Mouse (Mus musculus): Measurements from ENCODE around the gene Psme1. TPM values are rescaled to one million over a fixed set of nuclear protein-coding genes. Genes with fewer than 3 reads are reported as not detected.

Gene Psme1
- polyA plus RNA-seq, 1 experiment from 2014 or later = 167 TPM

DNA sequence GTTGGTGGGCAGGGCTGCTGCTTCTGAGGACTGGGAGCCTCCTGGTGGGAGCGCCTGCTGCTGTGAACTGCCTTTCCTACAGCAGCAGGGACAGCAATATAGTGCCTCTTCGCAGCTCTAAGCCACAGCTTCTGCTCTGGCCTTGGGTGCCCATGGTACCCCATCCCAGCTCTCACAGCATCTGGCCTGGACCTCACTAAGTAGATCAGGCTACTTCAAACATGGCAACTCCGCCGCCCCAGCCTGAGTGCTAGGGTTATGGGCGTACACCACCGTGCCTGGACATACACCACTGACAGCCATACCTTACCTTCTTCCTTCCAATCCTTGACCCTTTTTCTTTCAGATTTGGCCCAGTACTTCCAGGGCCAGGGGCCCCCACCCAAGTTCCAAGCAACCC, 30.4 kb downstream of the Psme1 start:
- Histone ChIP-seq H3K27me3 (no peaks in the 10 kb centered on the region), H3K9ac (no peak overlapping the region), H3K9me3 (no peaks in the 10 kb centered on the region), H3K36me3 (peaks cover 67% of the 10 kb centered on the region), H3K4me3 (no peak overlapping the region), H3K4me1 (replicated peaks) (peaks cover 11% of the 10 kb centered on the region), H3K27ac (replicated peaks) (no peak overlapping the region), H3K4me2 (no peak overlapping the region)
- 96% methylated on average over 6 of the region's 6 CpGs for WGBS
- ATAC-seq (ENCODE audit: low read depth) = no peak

DNA sequence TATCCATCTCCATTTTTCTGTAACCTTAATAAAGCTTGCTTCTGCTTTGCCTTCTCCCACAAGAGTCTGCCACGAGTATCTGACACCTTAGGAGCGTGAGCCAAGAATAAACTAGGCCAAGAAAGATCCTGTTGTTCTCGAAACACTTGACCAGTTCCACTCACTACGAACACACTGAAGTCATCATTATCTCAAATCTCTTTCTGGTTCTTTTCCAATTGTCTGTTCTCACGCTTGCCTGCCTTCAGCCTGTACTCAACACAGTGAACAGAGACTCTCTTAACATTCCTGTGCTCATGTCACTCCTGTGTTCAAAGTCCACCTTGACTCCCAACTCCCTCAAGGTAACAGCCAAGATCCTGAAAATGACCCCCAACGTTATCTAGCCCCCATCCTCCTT, 35.4 kb downstream of the Psme1 start:
- Histone ChIP-seq H3K9me3 (no peaks in the 10 kb centered on the region), H3K36me3 (peaks cover 24% of the 10 kb centered on the region), H3K4me3 (no peak overlapping the region), H3K4me1 (replicated peaks) (0 out of 2 replicates have a peak, but pooled peaks cover 4% of the 10 kb centered on the region), H3K27me3 (no peaks in the 10 kb centered on the region), H3K4me2 (no peak overlapping the region), H3K9ac (no peak overlapping the region), H3K27ac (replicated peaks) (no peak overlapping the region)
- no peak for ATAC-seq (ENCODE audit: low read depth)
- 80% methylated on average over 6 of the region's 6 CpGs for WGBS

DNA sequence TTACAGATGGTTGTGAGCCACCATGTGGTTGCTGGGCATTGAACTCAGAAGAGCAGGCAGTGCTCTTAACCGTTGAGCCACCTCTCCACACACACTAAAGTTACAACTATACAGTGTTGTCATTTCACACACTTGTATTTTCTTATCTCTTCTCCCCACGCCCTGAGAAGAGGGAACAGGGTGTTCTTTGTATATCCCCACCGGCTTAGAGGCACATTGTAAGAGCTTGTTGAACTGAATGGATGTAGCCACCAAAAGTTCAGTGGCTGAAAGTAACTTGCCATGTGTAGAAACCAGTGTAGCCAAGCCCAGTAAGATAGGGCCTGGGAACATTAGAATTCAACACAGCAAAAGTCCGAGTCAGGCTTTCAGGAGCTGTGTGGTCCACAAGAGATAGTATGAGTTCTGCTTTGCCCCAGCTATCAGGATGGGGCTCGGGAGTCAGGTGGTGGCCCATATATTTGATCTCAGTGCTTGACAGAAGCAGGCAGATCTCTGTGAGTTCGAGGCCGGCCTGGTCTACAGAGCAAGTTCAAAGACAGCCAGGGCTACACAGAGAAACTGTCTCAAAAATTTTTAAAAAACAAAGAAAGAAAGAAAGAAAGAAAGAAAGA, 36.7 kb downstream of the Psme1 start:
- Histone ChIP-seq H3K36me3 (peaks cover 11% of the 10 kb centered on the region), H3K9me3 (no peaks in the 10 kb centered on the region), H3K4me2 (no peak overlapping the region), H3K27ac (replicated peaks) (no peak overlapping the region), H3K4me3 (no peak overlapping the region), H3K4me1 (replicated peaks) (0 out of 2 replicates have a peak, but pooled peaks cover 4% of the 10 kb centered on the region), H3K9ac (no peak overlapping the region), H3K27me3 (no peaks in the 10 kb centered on the region)
- ATAC-seq (ENCODE audit: low read depth) = no peak
- 83% methylated on average over 7 of the region's 7 CpGs for WGBS

DNA sequence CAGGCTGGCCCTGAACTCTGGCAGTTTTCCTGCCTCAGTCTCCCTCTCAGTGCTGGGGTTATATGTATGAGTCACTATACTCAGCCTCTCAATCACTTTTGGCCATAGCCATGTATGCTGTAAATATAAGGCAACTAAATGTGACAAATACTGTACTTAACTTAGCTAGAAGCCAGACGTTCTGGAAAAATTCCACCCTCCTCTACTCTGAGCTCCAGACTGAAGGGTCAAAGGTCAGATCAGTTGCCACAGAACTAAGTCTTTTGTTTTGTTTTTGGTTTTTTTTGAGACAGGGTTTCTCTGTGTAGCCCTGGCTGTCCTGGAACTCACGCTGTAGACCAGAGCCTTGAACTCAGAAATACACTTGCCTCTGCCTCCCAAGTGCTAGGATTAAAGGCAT, 38.0 kb downstream of the Psme1 start:
- no peak overlapping the region for H3K27ac ChIP-seq (replicated peaks)
- no peaks in the 10 kb centered on the region for H3K27me3 ChIP-seq
- H3K9me3 ChIP-seq = no peaks in the 10 kb centered on the region
- H3K4me1 ChIP-seq (replicated peaks) = 0 out of 2 replicates have a peak, but pooled peaks cover 4% of the 10 kb centered on the region
- H3K4me2 ChIP-seq = no peak overlapping the region
- H3K36me3 ChIP-seq = 0 out of 2 replicates have a peak, but pooled peaks cover 2% of the 10 kb centered on the region
- WGBS = 63% methylated on average over 2 of the region's 2 CpGs
- ATAC-seq (ENCODE audit: low read depth) = no peak
- H3K9ac ChIP-seq = no peak overlapping the region
- no peak overlapping the region for H3K4me3 ChIP-seq

DNA sequence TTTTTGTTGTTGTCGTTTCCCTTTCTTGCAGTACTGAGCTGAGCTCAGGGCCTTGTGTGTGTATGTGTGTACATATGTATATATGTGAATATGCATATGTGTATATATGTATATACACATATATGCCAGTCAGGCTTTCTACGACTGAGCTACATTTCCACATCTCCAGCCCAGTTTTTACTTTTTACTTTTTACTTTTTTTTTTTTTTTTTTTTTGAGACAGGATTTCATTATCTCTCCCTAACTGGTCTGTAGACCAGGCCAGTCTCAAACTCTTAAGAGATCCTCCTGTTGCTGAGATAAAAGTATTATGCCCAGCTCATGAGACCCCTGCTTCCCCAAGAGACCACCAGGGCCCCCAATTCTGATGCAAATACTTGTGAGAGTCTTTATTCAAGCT, 38.9 kb downstream of the Psme1 start:
- no peak overlapping the region for H3K9ac ChIP-seq
- H3K4me1 ChIP-seq (replicated peaks) = 0 out of 2 replicates have a peak, but pooled peaks cover 4% of the 10 kb centered on the region
- no peak overlapping the region for H3K4me2 ChIP-seq
- 73% methylated on average over 2 of the region's 2 CpGs for WGBS
- no peaks in the 10 kb centered on the region for H3K9me3 ChIP-seq
- no peak overlapping the region for H3K4me3 ChIP-seq
- no peak for ATAC-seq (ENCODE audit: low read depth)
- no peak overlapping the region for H3K27ac ChIP-seq (replicated peaks)
- no peaks in the 10 kb centered on the region for H3K27me3 ChIP-seq
- no peaks in the 10 kb centered on the region for H3K36me3 ChIP-seq

DNA sequence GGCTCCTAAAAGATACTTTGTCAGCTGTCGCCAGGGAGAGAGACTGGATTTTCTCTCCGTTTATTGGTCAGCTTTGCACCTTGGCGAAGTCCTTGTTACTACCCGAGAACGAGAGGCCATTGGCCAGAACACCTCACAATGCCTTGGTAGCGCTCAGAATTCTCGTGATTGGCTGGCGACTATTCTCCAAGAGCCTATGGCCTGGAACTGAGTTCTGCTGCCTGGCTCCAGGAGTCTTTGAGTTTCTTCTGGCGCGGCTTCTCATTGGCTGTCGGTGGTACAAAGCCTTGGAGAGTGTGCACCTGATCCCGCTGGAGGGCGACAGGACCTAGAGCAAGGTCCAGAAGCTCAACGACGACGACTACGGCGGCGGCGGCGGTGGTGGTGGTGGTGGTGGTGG, 39.9 kb downstream of the Psme1 start, which contains the start of gene Rec8:
Rec8 (plus strand) TSS at position 216 of the 400 bp plus-strand sequence.
- peak; percentile 85 for ATAC-seq (ENCODE audit: low read depth)
- Histone ChIP-seq H3K9ac (peak within 1 kb of the TSS; percentile 57), H3K9me3 (no peaks in the 10 kb centered on the region), H3K4me2 (peak within 1 kb of the TSS; percentile 44), H3K4me1 (replicated peaks) (0 out of 2 replicates have a peak, but pooled peaks cover 4% of the 10 kb centered on the region), H3K36me3 (no peaks in the 10 kb centered on the region), H3K27ac (replicated peaks) (peak within 1 kb of the TSS; percentile 30; the same call in 1 of the 2 replicates), H3K27me3 (no peaks in the 10 kb centered on the region), H3K4me3 (peak within 1 kb of the TSS; percentile 36)
- 19% methylated on average over 21 of the region's 21 CpGs for WGBS

DNA sequence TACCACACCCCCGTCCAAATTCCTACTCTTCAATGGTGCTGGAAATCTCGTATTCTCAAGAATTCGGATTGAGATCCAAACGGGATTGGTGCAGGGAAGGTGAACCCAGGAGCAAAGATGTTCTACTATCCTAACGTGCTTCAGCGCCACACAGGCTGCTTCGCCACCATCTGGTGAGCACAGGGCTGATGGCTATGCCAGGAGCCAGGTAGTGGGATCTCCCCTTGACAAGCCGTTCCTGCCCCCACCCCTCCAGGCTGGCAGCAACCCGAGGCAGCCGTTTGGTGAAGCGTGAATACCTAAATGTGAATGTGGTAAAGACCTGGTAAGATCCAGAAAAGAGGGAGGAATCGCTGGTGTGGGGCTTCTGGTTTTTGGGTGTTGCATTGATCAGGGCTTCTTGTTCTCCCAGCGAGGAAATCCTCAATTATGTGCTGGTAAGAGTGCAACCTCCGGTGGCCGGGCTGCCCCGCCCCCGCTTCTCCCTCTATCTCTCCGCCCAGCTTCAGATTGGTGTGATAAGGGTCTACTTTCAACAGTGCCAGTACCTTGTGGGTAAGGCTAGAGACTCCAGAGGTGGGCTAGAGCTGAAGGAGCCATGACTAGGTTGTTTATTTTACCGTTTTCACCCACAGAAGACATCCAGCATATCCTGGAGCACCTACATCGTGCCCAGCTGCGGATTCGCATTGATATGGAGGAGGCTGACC, 40.7 kb downstream of the Psme1 start:
- Histone ChIP-seq H3K9me3 (no peaks in the 10 kb centered on the region), H3K9ac (peak overlapping the region; percentile 57), H3K27me3 (no peaks in the 10 kb centered on the region), H3K27ac (replicated peaks) (peak overlapping the region; percentile 30; the same call in 1 of the 2 replicates), H3K4me3 (peak overlapping the region; percentile 36), H3K4me1 (replicated peaks) (0 out of 2 replicates have a peak, but pooled peaks cover 4% of the 10 kb centered on the region), H3K4me2 (peak overlapping the region; percentile 44), H3K36me3 (0 out of 2 replicates have a peak, but pooled peaks cover 4% of the 10 kb centered on the region)
- WGBS = 57% methylated on average over 22 of the region's 22 CpGs
- peak; percentile 76; the same call in 1 of the 2 replicates for ATAC-seq (ENCODE audit: low read depth)

DNA sequence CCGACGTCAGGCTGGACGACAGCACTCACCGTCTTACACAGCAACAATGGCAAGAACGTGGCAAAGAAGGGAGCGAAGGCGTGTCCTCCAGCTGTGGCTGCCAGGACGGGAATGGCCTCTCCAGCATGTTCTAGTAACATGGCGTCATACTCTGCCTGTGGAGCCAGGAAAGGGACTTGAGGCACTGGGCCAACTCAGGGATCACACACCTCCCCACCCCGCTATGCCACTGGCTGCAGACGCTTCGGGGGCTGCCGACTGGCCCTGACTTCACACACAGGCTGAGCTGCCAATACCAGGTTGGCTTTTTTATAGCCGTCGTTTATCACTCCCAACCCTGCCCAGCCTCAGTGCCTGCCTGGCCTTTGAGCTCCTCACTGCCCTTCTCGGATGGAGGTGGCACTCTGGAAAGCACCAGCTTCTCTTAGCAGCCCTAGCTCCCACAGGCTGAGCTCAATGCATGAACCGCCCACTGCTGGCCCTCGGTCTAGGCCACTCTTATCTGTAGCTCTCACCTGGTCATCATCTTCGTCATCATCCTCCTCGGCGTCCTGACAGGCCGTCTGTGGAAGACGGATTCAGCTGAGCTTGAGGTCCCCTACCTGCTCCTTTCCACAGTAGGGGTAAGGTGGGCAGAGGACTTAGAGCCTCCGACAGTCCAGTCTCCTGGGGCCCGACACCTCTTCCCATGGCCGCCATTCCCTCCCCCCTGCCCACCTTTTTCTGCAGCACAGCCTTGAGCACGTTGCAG, 50.3 kb downstream of the Psme1 start:
- Histone ChIP-seq H3K4me2 (no peak overlapping the region), H3K27ac (replicated peaks) (no peak overlapping the region), H3K4me1 (replicated peaks) (no peaks in the 10 kb centered on the region), H3K4me3 (no peak overlapping the region), H3K36me3 (peaks cover 99% of the 10 kb centered on the region), H3K9ac (no peak overlapping the region), H3K9me3 (no peaks in the 10 kb centered on the region), H3K27me3 (no peaks in the 10 kb centered on the region)
- no peak for ATAC-seq (ENCODE audit: low read depth)
- 81% methylated on average over 27 of the region's 27 CpGs for WGBS

DNA sequence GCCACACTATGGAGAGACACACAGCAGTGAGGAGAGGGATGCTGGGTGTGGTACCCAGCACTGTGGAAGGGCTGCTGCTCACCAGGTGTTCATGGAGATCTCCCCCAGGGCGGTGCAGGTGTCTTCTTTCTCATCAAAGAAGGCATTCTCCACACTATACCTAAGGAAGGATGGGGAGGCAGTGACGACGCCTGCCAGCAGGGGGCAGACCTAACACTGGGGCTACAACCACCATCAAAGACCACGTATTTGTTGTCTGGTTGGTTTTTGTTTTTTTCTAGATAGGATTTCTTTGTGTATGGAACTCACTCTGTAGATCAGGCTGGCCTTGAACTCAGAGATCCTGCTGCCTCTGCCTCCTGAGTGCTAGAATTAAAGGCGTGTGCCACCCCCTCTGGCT, 51.4 kb downstream of the Psme1 start:
- no peak overlapping the region for H3K4me2 ChIP-seq
- peaks cover 6% of the 10 kb centered on the region for H3K4me1 ChIP-seq (replicated peaks)
- H3K4me3 ChIP-seq = no peak overlapping the region
- H3K9me3 ChIP-seq = no peaks in the 10 kb centered on the region
- ATAC-seq (ENCODE audit: low read depth) = no peak
- no peak overlapping the region for H3K9ac ChIP-seq
- peaks cover 98% of the 10 kb centered on the region for H3K36me3 ChIP-seq
- 57% methylated on average over 5 of the region's 5 CpGs for WGBS
- no peaks in the 10 kb centered on the region for H3K27me3 ChIP-seq
- H3K27ac ChIP-seq (replicated peaks) = no peak overlapping the region

Other genes starting within 250 kb of the Psme1 start
- 26.1 and 31.9 TPM in 2 replicates for gene Dhrs4, start 99.4 kb upstream of the Psme1 start, polyA plus RNA-seq (2015; fragmentation: Nextera tagmentation; extraction: Ambion mirVana)
- gene Carmil3, start 87.5 kb upstream of the Psme1 start, polyA plus RNA-seq (2015; fragmentation: Nextera tagmentation; extraction: Ambion mirVana) = 19.6 and 21.7 TPM in 2 replicates
- 5.7 and 10.1 TPM in 2 replicates for gene Cpne6, start 67.7 kb upstream of the Psme1 start, polyA plus RNA-seq (2015; fragmentation: Nextera tagmentation; extraction: Ambion mirVana)
- 0.07 TPM in 1 of 2 replicates, not detected in the other for gene Nrl, start 53.1 kb upstream of the Psme1 start, polyA plus RNA-seq (2015; fragmentation: Nextera tagmentation; extraction: Ambion mirVana)
- 18.7 and 20.3 TPM in 2 replicates for gene Pck2, start 37.9 kb upstream of the Psme1 start, polyA plus RNA-seq (2015; fragmentation: Nextera tagmentation; extraction: Ambion mirVana)
- gene Dcaf11, start 18.1 kb upstream of the Psme1 start, polyA plus RNA-seq (2015; fragmentation: Nextera tagmentation; extraction: Ambion mirVana) = 109 and 126 TPM in 2 replicates
- 0.59 TPM in 1 of 2 replicates, not detected in the other for gene A730061H03Rik, start 17.7 kb upstream of the Psme1 start, polyA plus RNA-seq (2015; fragmentation: Nextera tagmentation; extraction: Ambion mirVana)
- gene Fitm1, start 2.5 kb upstream of the Psme1 start, polyA plus RNA-seq (2015; fragmentation: Nextera tagmentation; extraction: Ambion mirVana) = 1.0 and 3.2 TPM in 2 replicates
- gene Emc9, start 7.2 kb downstream of the Psme1 start, polyA plus RNA-seq (2015; fragmentation: Nextera tagmentation; extraction: Ambion mirVana) = 20.4 and 24.5 TPM in 2 replicates
- gene Psme2, start 13.0 kb downstream of the Psme1 start, polyA plus RNA-seq (2015; fragmentation: Nextera tagmentation; extraction: Ambion mirVana) = 178 and 199 TPM in 2 replicates
- 21.7 and 27.5 TPM in 2 replicates for gene Rnf31, start 13.6 kb downstream of the Psme1 start, polyA plus RNA-seq (2015; fragmentation: Nextera tagmentation; extraction: Ambion mirVana)
- 9.8 and 10.4 TPM in 2 replicates for gene Irf9, start 25.4 kb downstream of the Psme1 start, polyA plus RNA-seq (2015; fragmentation: Nextera tagmentation; extraction: Ambion mirVana)
- gene Rec8, start 39.9 kb downstream of the Psme1 start, polyA plus RNA-seq (2015; fragmentation: Nextera tagmentation; extraction: Ambion mirVana) = 17.4 and 17.6 TPM in 2 replicates
- 81.6 and 84.5 TPM in 2 replicates for gene Ipo4, start 57.8 kb downstream of the Psme1 start, polyA plus RNA-seq (2015; fragmentation: Nextera tagmentation; extraction: Ambion mirVana)
- 1.9 and 3.0 TPM in 2 replicates for gene Gm49378, start 59.8 kb downstream of the Psme1 start, polyA plus RNA-seq (2015; fragmentation: Nextera tagmentation; extraction: Ambion mirVana)
- 60.0 and 61.2 TPM in 2 replicates for gene Tm9sf1, start 65.7 kb downstream of the Psme1 start, polyA plus RNA-seq (2015; fragmentation: Nextera tagmentation; extraction: Ambion mirVana)
- gene Tssk4, start 72.1 kb downstream of the Psme1 start, polyA plus RNA-seq (2015; fragmentation: Nextera tagmentation; extraction: Ambion mirVana) = 0.30 and 0.31 TPM in 2 replicates
- gene Mdp1, start 82.4 kb downstream of the Psme1 start, polyA plus RNA-seq (2015; fragmentation: Nextera tagmentation; extraction: Ambion mirVana) = 68.6 and 70.4 TPM in 2 replicates
- gene Gmpr2, start 93.8 kb downstream of the Psme1 start, polyA plus RNA-seq (2015; fragmentation: Nextera tagmentation; extraction: Ambion mirVana) = 51.1 and 55.0 TPM in 2 replicates
- gene Nedd8, start 94.0 kb downstream of the Psme1 start, polyA plus RNA-seq (2015; fragmentation: Nextera tagmentation; extraction: Ambion mirVana) = 551 and 603 TPM in 2 replicates
- gene Tinf2, start 103.7 kb downstream of the Psme1 start, polyA plus RNA-seq (2015; fragmentation: Nextera tagmentation; extraction: Ambion mirVana) = 26.3 and 26.9 TPM in 2 replicates
- 0.17 and 0.66 TPM in 2 replicates for gene Tgm1, start 135.8 kb downstream of the Psme1 start, polyA plus RNA-seq (2015; fragmentation: Nextera tagmentation; extraction: Ambion mirVana)
- gene Rabggta, start 144.1 kb downstream of the Psme1 start, polyA plus RNA-seq (2015; fragmentation: Nextera tagmentation; extraction: Ambion mirVana) = 50.6 and 53.2 TPM in 2 replicates
- gene Dhrs1, start 167.6 kb downstream of the Psme1 start, polyA plus RNA-seq (2015; fragmentation: Nextera tagmentation; extraction: Ambion mirVana) = 90.0 and 95.0 TPM in 2 replicates
- gene Nop9, start 167.6 kb downstream of the Psme1 start, polyA plus RNA-seq (2015; fragmentation: Nextera tagmentation; extraction: Ambion mirVana) = 29.3 and 32.7 TPM in 2 replicates
- 0.24 TPM in 1 of 2 replicates, not detected in the other for gene Cideb, start 180.3 kb downstream of the Psme1 start, polyA plus RNA-seq (2015; fragmentation: Nextera tagmentation; extraction: Ambion mirVana)
- 0.29 and 0.33 TPM in 2 replicates for gene Ltb4r2, start 183.3 kb downstream of the Psme1 start, polyA plus RNA-seq (2015; fragmentation: Nextera tagmentation; extraction: Ambion mirVana)
- gene Ltb4r1, start 187.8 kb downstream of the Psme1 start, polyA plus RNA-seq (2015; fragmentation: Nextera tagmentation; extraction: Ambion mirVana) = 0.21 and 0.28 TPM in 2 replicates
- gene Adcy4, start 206.0 kb downstream of the Psme1 start, polyA plus RNA-seq (2015; fragmentation: Nextera tagmentation; extraction: Ambion mirVana) = 4.4 and 5.7 TPM in 2 replicates
- gene Ripk3, start 210.7 kb downstream of the Psme1 start, polyA plus RNA-seq (2015; fragmentation: Nextera tagmentation; extraction: Ambion mirVana) = 4.3 and 4.7 TPM in 2 replicates
- 12.2 and 14.2 TPM in 2 replicates for gene Nfatc4, start 245.0 kb downstream of the Psme1 start, polyA plus RNA-seq (2015; fragmentation: Nextera tagmentation; extraction: Ambion mirVana)

All from neural tube, embryonic 13.5 days (tissue).